Mouse (Mus musculus): ENCODE measurements at regions not wholly inside any gene's neighbourhood (a gene's known extent, or its start where the extent isn't known, plus 50 kb on each side); places are given as distances from the start of the nearest gene placed in this dataset.

DNA sequence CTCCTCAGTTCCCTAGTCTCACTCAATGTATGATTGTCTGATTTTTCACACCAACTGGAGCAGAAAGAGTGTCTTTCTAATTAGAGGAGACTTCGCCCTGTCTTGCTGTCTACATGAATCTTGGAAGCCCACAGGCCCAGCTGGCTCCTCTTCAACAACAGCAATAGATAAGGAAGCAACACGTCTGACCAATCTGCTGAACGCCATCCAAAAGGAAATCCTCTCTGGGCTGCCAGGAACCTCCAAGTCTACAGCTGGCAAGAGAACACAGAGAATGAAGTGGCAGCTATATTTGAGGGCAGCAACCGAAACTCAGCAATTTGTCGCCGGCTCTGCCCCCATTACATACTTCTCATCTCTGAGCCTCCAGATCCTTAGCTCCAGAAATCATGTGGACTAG is 785.1 kb upstream of the A1bg start:
- TF ChIP-seq CTCF (IDR thresholded peaks at IDR 0.05; ENCODE audit: borderline replicate concordance, extremely low read depth, insufficient read depth, insufficient read length), result no peak
- TF ChIP-seq POLR2A (IDR thresholded peaks at IDR 0.05; ENCODE audit: borderline replicate concordance, extremely low read depth, insufficient read depth, insufficient read length, poor library complexity, severe bottlenecking), result no peak

Data from brain, embryonic 14.5 days (tissue).